Mouse (Mus musculus): ENCODE measurements around the gene Glyctk.
"Not testable (repeated sequence)": the region's sequence is repeated elsewhere in the genome, so short reads cannot be mapped to it uniquely, and the experiment has no call there.

Glyctk gene

GRCm38 (mm10) chr9:106176769-106177168, 18.8 kb upstream of the Glyctk start:
- DNase-seq (ENCODE audit: low spot score in 2 of 2): no peak

DNA sequence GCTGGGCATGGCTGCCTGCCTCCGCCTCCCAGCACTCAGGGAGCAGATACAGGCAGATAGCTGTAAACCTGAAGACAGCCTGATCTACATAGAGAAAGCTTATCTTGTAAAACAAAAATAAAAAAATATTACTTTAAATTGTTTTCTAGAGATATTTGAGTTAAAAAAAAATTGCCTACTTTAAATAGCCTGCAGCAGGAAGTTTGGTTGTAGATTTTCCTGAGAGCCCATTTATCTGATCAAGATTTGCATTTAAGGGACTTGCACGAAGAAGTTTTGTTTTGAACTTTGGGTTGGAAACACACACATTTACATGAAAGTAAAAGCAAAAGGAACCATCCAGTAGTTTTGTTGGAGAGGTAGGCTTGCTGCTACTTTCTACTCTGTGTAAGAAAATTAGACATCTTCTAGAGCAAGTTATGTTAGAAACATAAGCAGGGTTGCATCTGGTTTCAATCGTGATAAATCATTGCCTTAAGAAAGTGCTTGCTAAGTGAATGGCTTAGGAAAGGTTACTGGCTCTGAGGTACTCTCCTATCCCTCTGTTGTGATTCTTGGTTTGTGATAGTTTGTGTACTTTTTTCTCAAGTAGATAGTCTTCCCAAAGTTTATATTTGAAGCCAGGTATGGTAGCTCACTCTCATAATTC, 17.7 kb upstream of the Glyctk start:
- DNase-seq (ENCODE audit: low spot score in 2 of 2): no peak

DNA sequence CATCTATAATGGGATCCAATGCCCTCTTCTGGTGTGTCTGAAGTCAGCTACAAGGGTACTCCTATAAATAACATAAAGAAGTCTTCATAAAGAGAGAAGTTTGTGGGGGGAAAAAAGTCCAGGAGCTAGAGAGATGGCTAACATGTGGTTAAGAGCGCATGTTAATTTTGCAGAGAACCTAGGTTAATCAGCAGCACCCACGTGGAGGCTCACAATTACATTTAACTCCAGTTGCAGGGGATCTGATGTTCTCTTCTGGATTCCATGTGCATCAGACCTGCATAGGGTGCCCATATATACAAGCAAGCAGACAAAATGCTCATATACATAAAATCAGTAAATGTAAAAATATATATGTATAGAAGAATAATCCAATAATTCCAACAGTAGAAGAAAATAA, 15.4 kb upstream of the Glyctk start:
- DNase-seq (ENCODE audit: low spot score in 2 of 2): no peak

GRCm38 (mm10) chr9:106172527-106172926, 14.6 kb upstream of the Glyctk start:
- DNase-seq (ENCODE audit: low spot score in 2 of 2): no peak

DNA sequence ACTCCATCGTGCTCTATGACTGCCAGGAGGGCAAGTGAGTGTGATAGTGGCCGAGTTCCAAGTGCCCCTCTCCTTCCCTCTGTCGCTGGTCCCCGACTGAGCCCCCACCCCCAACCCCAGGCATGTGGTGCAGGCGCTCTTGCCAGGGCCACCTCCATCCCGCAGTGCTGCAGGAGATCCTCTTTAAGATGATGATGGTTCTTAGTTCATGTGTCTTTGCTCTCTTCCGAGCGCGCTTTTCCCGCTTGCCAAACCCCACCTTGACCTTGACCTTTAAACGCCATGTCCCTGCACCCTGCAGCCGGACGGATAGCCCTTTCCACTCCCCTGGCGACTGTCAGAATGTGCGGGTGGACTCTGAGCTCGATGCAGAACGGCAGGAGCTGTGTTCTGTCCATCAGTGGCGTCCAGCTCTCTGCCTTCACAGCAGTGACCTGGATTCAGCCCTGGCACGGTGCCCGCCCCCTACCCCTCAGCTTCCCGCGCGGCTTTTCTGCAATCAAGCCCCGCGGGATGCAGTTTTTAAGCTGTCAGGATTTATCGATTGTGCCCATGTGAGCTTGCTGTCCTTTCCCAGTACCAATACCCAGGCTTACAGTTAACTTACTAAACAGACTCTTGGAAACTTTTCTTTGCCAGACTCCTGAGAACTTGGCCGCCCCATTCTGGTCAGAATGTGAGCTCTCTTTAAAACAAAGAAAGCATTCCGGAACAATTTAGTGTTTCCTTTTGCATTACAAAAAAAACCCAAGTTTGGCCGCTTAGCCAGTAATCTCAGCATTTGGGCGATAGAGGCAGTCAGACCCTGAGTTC, 13.6 kb upstream of the Glyctk start:
- DNase-seq (ENCODE audit: low spot score in 2 of 2): no peak

GRCm38 (mm10) chr9:106170556-106171345, 12.8 kb upstream of the Glyctk start, which contains the start of gene Wdr82:
Wdr82 (plus strand) TSS chr9:106170928.
- DNase-seq (ENCODE audit: low spot score in 2 of 2): peak; percentile 89

DNA sequence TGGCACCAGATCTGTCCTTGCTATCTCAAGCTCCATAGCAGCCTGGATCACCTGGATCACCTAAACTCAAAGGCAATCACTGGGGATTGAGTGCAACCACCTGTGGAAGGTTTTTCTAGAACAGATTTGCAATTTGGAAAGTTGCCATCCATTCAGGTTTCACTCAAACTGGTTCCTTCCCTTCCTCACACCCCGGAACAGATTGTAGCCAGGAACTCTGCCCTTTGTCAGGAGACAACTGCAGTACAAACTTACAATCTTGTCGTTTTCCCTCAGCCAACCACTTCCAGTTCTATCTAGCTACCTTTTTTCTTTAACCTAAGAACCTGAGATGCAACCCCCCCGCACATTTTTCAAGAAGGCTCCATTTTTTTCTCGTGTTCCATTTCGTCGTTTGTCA, 12.0 kb upstream of the Glyctk start:
- DNase-seq (ENCODE audit: low spot score in 2 of 2): no peak

GRCm38 (mm10) chr9:106169006-106169405, 11.1 kb upstream of the Glyctk start:
- not testable (repeated sequence) for DNase-seq (ENCODE audit: low spot score in 2 of 2)

DNA sequence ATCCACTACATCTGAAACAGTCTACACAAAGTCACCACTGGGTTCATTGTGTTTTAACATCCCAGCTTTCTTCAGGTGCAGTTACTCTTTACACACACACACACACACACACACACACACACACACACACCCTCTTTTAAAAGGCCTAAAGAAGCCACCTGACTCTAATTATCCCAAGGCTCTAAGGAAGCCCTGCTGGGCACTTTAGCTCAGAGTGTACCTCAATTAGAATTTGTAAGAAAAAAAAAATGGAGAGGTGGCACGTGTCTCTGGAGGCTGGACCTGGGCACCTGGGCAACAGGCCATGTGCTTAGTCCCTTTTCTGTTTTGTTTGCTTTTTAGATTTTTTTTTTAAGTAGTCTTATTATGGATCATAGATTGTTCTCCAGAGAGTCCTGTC, 9.8 kb upstream of the Glyctk start:
- DNase-seq (ENCODE audit: low spot score in 2 of 2): no peak

DNA sequence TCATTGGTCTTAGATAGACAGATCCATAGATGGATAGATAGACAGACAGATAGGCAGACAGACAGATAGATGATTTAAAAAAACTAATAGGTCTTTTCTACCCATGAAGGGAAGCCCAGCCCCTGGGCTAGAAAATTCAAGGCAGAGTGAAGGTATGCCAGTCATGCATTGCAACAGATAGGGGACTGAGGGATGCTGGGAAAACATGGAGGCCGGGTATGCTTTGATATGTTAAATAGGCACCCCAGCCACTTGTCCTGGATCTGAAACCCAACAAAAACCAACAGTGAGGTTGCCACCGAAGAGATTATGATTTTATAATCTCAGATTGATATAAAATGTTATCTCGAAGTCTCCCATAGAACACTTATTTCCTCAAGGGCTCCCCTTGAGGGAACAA, 9.3 kb upstream of the Glyctk start:
- DNase-seq (ENCODE audit: low spot score in 2 of 2): no peak

- no peak for DNase-seq (ENCODE audit: low spot score in 2 of 2)
Observed at GRCm38 (mm10) chr9:106166709-106167108, 8.8 kb upstream of the Glyctk start.

DNA sequence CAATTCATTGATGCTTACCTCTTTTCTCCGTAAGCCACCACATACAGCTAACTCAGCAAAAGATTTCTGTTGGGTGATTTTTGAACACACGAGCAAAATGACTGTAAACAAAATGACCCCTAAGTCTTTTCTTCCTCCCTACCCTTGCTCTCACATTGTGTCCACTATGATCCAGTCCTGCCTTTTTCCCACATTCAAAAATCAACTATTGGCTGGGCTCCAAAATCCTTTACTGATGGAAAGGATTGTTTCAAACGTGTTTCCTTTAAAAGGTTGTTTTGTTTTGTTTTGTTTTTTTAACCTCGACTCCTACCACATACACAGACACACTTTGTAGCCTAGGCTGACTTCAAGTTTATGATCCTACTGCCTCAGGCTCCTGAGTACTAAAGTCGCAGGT, 2.5 kb upstream of the Glyctk start:
- DNase-seq (ENCODE audit: low spot score in 2 of 2): no peak

DNA sequence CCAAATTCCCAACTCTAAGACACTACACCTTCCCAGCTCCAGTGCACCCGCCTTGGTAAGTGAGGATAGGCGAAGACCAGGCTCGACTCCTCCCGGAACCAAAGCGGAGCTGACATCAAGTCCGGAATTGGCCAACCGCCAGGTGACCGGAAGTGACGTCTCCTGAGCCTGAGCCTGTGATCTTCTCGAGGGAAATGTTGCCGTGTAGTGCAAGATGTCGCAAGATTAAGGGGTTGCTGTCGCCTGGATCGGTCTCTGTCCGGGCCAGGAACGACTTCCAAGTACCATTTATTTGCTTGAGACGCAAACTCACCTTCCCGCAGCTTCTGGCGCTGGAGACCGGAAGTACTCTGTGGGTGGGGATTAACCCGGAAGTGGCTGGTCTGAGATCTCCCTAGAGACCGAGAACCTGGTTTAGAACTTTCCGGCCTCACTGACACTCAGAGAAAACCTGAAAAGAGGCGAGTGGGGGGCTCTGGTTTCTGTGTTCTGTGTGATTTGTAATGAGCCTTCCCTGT, 1.9 kb upstream of the Glyctk start:
- peak; percentile 87 to 91 for DNase-seq (ENCODE audit: low spot score in 2 of 2)

- no peak for DNase-seq (ENCODE audit: low spot score in 2 of 2)
Observed at GRCm38 (mm10) chr9:106159237-106159636, 1.3 kb upstream of the Glyctk start.

DNA sequence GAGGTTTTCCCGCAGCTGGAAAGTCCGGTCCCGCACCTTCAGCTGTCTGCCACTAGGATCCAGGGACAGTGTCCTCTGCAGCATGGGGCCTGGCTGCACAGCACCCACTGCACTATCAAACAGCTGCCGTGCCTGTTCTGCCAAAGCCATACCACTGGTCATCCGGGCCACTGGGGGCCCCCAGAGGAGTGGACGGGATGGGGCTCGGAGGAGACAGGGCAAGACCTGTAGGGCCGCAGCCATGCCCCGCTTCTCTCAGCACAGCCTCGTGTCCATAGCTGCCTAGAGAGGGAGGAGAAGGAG, 364 bp downstream of the Glyctk start:
- DNase-seq (ENCODE audit: low spot score in 2 of 2): no peak

DNA sequence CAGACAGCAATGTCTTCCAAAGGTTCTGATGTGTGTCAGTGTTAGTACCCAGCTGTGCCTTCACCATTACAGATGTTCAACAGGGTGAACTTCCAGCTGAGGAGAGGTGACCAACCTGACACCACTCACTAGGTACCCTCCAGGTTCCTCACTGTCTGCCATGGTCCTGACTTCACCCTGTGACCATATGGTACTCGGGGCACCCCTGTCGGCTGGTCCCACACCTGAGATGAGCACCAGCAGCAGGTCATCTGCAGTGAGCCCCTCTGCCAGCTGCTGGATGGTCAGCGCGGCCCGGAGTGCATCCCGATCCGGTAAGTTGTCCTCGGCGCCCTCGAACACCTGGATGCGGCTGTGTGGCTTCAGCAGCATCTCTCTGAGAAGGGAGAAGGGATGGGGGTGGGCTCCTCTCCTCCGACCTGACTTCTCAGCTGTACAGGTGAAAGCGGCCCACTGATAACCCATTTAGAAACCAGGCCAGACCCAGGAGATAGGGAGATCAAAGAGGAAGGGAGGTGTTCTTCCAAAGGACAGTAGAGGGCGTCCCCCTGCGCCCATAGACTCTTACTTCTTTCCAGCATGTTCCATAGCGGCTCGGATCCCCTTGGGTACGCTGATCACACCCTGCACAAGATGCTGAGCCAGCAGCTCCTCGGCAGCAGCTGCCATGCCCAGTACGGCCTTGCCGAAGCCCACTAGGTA, 866 bp downstream of the Glyctk start:
- DNase-seq (ENCODE audit: low spot score in 2 of 2): no peak

GRCm38 (mm10) chr9:106156419-106156818, 1.5 kb downstream of the Glyctk start:
- DNase-seq (ENCODE audit: low spot score in 2 of 2): peak; percentile 49 to 68

DNA sequence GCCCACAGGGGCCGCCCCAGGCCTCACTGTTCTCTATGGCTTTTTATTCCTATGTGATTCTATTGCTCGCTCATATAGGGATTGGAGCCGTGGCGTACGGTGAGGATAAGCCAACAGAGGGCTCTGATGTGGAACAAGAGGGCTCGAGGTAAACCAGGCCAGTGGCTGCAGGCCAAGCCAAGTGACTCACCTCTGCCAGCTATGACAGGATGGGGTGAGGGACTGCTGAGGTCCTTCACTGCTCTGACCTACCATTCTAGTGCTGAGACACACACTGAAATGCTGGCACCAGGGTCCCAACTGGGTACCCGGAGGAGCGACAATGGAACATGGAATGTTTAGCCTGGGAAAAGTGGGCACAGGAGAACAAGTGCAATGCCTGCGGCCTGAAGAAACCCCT, 3.8 kb downstream of the Glyctk start:
- no peak for DNase-seq (ENCODE audit: low spot score in 2 of 2)

GRCm38 (mm10) chr9:106149399-106149754, 8.6 kb downstream of the Glyctk start:
- DNase-seq (ENCODE audit: low spot score in 2 of 2): no peak

GRCm38 (mm10) chr9:106148541-106149398, 9.2 kb downstream of the Glyctk start:
- DNase-seq (ENCODE audit: low spot score in 2 of 2): peak; percentile 24 to 47

DNA sequence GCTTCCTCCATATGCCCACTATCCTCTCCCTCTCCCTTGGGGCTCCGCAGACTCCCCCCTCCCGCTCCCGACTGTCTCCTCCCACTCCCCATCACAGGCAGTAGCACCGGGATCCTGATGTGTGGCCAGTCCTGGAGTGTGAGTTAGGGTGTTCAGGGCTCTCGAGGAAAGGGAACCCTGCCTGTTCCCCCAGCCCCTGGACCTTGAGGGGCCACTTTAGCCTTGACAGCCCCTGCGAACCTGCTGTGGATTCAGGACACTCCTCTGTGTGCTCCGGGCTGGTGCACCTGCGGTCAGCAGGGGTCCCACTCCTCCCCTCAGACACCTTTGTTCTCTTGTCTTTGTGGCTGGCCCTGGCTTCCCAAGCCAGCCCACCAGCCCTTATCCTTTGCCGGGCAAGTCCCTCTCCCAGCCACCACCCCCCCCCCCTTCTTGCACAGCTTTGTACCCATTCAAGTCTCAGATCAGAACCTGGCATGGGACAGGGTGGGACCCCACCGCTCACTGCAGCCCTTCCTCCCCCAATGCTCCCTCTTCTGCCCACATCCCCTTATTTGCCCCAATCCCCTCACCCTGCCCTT, 10.0 kb downstream of the Glyctk start:
- no peak for DNase-seq (ENCODE audit: low spot score in 2 of 2)

Data from natural killer cell, adult 2 months (primary cell).